ENCODE assay signal across 8 mouse cellular contexts in genomic region chr7:79617418-79617817, GRCm38 (mm10). TPM values are rescaled to one million over a fixed set of nuclear protein-coding genes. Genes with fewer than 3 reads are reported as not detected.
DNase-seq lines count a peak whose midpoint lies in the region; ATAC-seq and TF ChIP-seq lines count a peak whose summit lies in the region.

TSS of gene Rhcg (minus strand) at chr7:79617657.

- ATAC-seq in lung, embryonic 15.5 days (ENCODE audit: borderline replicate concordance, extremely low read depth, low FRiP score, low TSS enrichment), result no peak
- ATAC-seq in embryonic facial prominence, embryonic 14.5 days (ENCODE audit: low read depth), result no peak
- ATAC-seq in intestine, postnatal 0 days, result no peak
- ATAC-seq in neural tube, embryonic 15.5 days (ENCODE audit: low FRiP score), result no peak
- ATAC-seq in megakaryocyte-erythroid progenitor cell, adult 5-6 weeks (replicated peaks; ENCODE audit: low FRiP score, low TSS enrichment, poor library complexity, severe bottlenecking), result no peak

- intact Hi-C loops in left cerebral cortex, postnatal 14 days (cut with DNase I), result loop anchor here (10.0 kb wide), 1 partner anchor 167 kb away; no protein-coding TSS in a partner anchor

- H3K27ac ChIP-seq in lung, embryonic 15.5 days, result no peak within 1 kb of the TSS
- H3K27ac ChIP-seq in embryonic facial prominence, embryonic 14.5 days (replicated peaks; ENCODE audit: low read depth, low read length), result no peak within 1 kb of the TSS
- H3K27ac ChIP-seq in intestine, postnatal 0 days (ENCODE audit: low read depth, low read length), result no peak within 1 kb of the TSS
- H3K27ac ChIP-seq in neural tube, embryonic 15.5 days (replicated peaks), result no peak within 1 kb of the TSS

- peaks cover 59% of the 10 kb centered on the region for H3K27me3 ChIP-seq in lung, embryonic 15.5 days
- H3K27me3 ChIP-seq in embryonic facial prominence, embryonic 14.5 days (replicated peaks; ENCODE audit: control insufficient read depth, insufficient read depth, low read length), result peaks cover 41% of the 10 kb centered on the region
- H3K27me3 ChIP-seq in intestine, postnatal 0 days (replicated peaks; ENCODE audit: control insufficient read depth, insufficient read depth, low read length), result peaks cover 32% of the 10 kb centered on the region
- H3K27me3 ChIP-seq in neural tube, embryonic 15.5 days (replicated peaks), result peaks cover 47% of the 10 kb centered on the region

- no peaks in the 10 kb centered on the region for H3K36me3 ChIP-seq in lung, embryonic 15.5 days
- H3K36me3 ChIP-seq in embryonic facial prominence, embryonic 14.5 days (ENCODE audit: control insufficient read depth, insufficient read depth, low read length), result no peaks in the 10 kb centered on the region
- H3K36me3 ChIP-seq in intestine, postnatal 0 days (ENCODE audit: control insufficient read depth, insufficient read depth), result no peaks in the 10 kb centered on the region
- no peaks in the 10 kb centered on the region for H3K36me3 ChIP-seq in neural tube, embryonic 15.5 days

- H3K9ac ChIP-seq in lung, embryonic 15.5 days, result no peak within 1 kb of the TSS
- no peak within 1 kb of the TSS for H3K9ac ChIP-seq in embryonic facial prominence, embryonic 14.5 days (ENCODE audit: low read depth, low read length)
- no peak within 1 kb of the TSS for H3K9ac ChIP-seq in intestine, postnatal 0 days (ENCODE audit: low read depth, low read length)
- no peak within 1 kb of the TSS for H3K9ac ChIP-seq in neural tube, embryonic 15.5 days (replicated peaks)

- H3K4me3 ChIP-seq in lung, embryonic 15.5 days, result peak within 1 kb of the TSS; percentile 17
- H3K4me3 ChIP-seq in embryonic facial prominence, embryonic 14.5 days (ENCODE audit: low read depth, low read length), result peak within 1 kb of the TSS; percentile 7; the same call in 1 of the 2 replicates
- H3K4me3 ChIP-seq in intestine, postnatal 0 days (ENCODE audit: low read depth, low read length), result peak within 1 kb of the TSS; percentile 5; the same call in 1 of the 2 replicates
- peak within 1 kb of the TSS; percentile 28 for H3K4me3 ChIP-seq in neural tube, embryonic 15.5 days (replicated peaks)

- no peaks in the 10 kb centered on the region for H3K9me3 ChIP-seq in lung, embryonic 15.5 days
- H3K9me3 ChIP-seq in embryonic facial prominence, embryonic 14.5 days (ENCODE audit: control insufficient read depth, low read length), result no peaks in the 10 kb centered on the region
- no peaks in the 10 kb centered on the region for H3K9me3 ChIP-seq in intestine, postnatal 0 days (ENCODE audit: control insufficient read depth)
- no peaks in the 10 kb centered on the region for H3K9me3 ChIP-seq in neural tube, embryonic 15.5 days (replicated peaks)

- no peak for DNase-seq in lung, adult 18-20 months
- no peak for DNase-seq in embryonic facial prominence, embryonic 14.5 days (ENCODE audit: low spot score)
- DNase-seq in left cerebral cortex, postnatal 14 days (ENCODE audit: low spot score in 2 of 2), result no peak
- no peak for DNase-seq in heart, adult 18-20 months

- H3K4me1 ChIP-seq in lung, embryonic 15.5 days, result no peaks in the 10 kb centered on the region
- no peaks in the 10 kb centered on the region for H3K4me1 ChIP-seq in embryonic facial prominence, embryonic 14.5 days (ENCODE audit: control insufficient read depth, insufficient read depth, low read length)
- no peaks in the 10 kb centered on the region for H3K4me1 ChIP-seq in intestine, postnatal 0 days (replicated peaks; ENCODE audit: control insufficient read depth, insufficient read depth, low read length)
- H3K4me1 ChIP-seq in neural tube, embryonic 15.5 days, result peaks cover 5% of the 10 kb centered on the region

- TF ChIP-seq CTCF in intestine, postnatal 0 days (IDR thresholded peaks at IDR 0.05; ENCODE audit: low read depth), result no peak

- peak within 1 kb of the TSS; percentile 44; the same call in 1 of the 2 replicates for H3K4me2 ChIP-seq in lung, embryonic 15.5 days
- peak within 1 kb of the TSS; percentile 38 for H3K4me2 ChIP-seq in embryonic facial prominence, embryonic 14.5 days (ENCODE audit: low read depth, low read length)
- H3K4me2 ChIP-seq in intestine, postnatal 0 days (replicated peaks; ENCODE audit: low read depth), result peak within 1 kb of the TSS; percentile 44; the same call in 1 of the 2 replicates
- H3K4me2 ChIP-seq in neural tube, embryonic 15.5 days, result peak within 1 kb of the TSS; percentile 50

- 6% methylated on average over 33 of the region's 33 CpGs for WGBS in lung, embryonic 15.5 days
- 9% methylated on average over 28 of the region's 33 CpGs for WGBS in embryonic facial prominence, embryonic 14.5 days
- WGBS in intestine, postnatal 0 days, result 7% methylated on average over 33 of the region's 33 CpGs
- WGBS in neural tube, embryonic 15.5 days, result 7% methylated on average over 33 of the region's 33 CpGs

RNA-seq across cellular contexts. Expression of gene Rhcg, which starts in this region (rescaled TPM):
- polyA plus RNA-seq in lung, embryonic 15.5 days (2015; fragmentation: Nextera tagmentation; extraction: Ambion mirVana), result 0.17 TPM in 1 of 2 replicates, not detected in the other
- 0.39 and 0.65 TPM in 2 replicates for polyA plus RNA-seq in embryonic facial prominence, embryonic 14.5 days (2014; fragmentation: Nextera tagmentation; extraction: Ambion mirVana)
- not detected in 2 replicates for polyA plus RNA-seq in intestine, postnatal 0 days (2015; fragmentation: Nextera tagmentation; extraction: Ambion mirVana)
- polyA plus RNA-seq in neural tube, embryonic 15.5 days (2015; fragmentation: Nextera tagmentation; extraction: Ambion mirVana), result 5.4 and 6.5 TPM in 2 replicates
- total RNA-seq in left cerebral cortex, postnatal 14 days (2021), result 1 to 10 TPM; 1.7 to 3.0 TPM
- total RNA-seq in megakaryocyte-erythroid progenitor cell, adult 5-6 weeks (2014; fragmentation: Nextera tagmentation), result not detected in 2 replicates
- total RNA-seq in megakaryocyte-erythroid progenitor cell, adult 5-6 weeks (2017), result not detected in 2 replicates
- total RNA-seq in heart, adult 18-20 months (2021), result not detected
